Mouse (Mus musculus): Measurements from ENCODE around the gene Ntng2.

Ntng2 gene

GRCm38 (mm10) chr2:29235811-29236210 is 17.0 kb downstream of the Ntng2 start:
- DNase-seq (ENCODE audit: low read depth, low spot score) = peak; percentile 60

GRCm38 (mm10) chr2:29235026-29235425 is 17.8 kb downstream of the Ntng2 start:
- no peak for DNase-seq (ENCODE audit: low read depth, low spot score)

GRCm38 (mm10) chr2:29234002-29234401 is 18.8 kb downstream of the Ntng2 start:
- no peak for DNase-seq (ENCODE audit: low read depth, low spot score)

GRCm38 (mm10) chr2:29230191-29230835 is 22.5 kb downstream of the Ntng2 start:
- no peak for DNase-seq (ENCODE audit: low read depth, low spot score)

- no peak for DNase-seq (ENCODE audit: low read depth, low spot score)
These were observed 26.1 kb downstream of the Ntng2 start for GRCm38 (mm10) chr2:29226671-29227070.

GRCm38 (mm10) chr2:29223591-29224262 is 29.1 kb downstream of the Ntng2 start:
- DNase-seq (ENCODE audit: low read depth, low spot score) = no peak

- no peak for DNase-seq (ENCODE audit: low read depth, low spot score)
These were observed 30.5 kb downstream of the Ntng2 start for GRCm38 (mm10) chr2:29222302-29222701.

- DNase-seq (ENCODE audit: low read depth, low spot score) = no peak
These were observed 34.0 kb downstream of the Ntng2 start for GRCm38 (mm10) chr2:29218831-29219230.

GRCm38 (mm10) chr2:29217897-29218296 is 34.9 kb downstream of the Ntng2 start:
- peak; percentile 41 for DNase-seq (ENCODE audit: low read depth, low spot score)

- no peak for DNase-seq (ENCODE audit: low read depth, low spot score)
These were observed 35.8 kb downstream of the Ntng2 start for GRCm38 (mm10) chr2:29217042-29217441.

GRCm38 (mm10) chr2:29216286-29217012 is 36.4 kb downstream of the Ntng2 start:
- DNase-seq (ENCODE audit: low read depth, low spot score) = no peak

- no peak for DNase-seq (ENCODE audit: low read depth, low spot score)
These were observed 46.6 kb downstream of the Ntng2 start for GRCm38 (mm10) chr2:29206156-29206555.

- DNase-seq (ENCODE audit: low read depth, low spot score) = no peak
These were observed 51.4 kb downstream of the Ntng2 start for GRCm38 (mm10) chr2:29201223-29201955.

- peak; percentile 29 for DNase-seq (ENCODE audit: low read depth, low spot score)
These were observed 52.9 kb downstream of the Ntng2 start for GRCm38 (mm10) chr2:29199909-29200308.

GRCm38 (mm10) chr2:29198446-29198845 is 54.4 kb downstream of the Ntng2 start:
- DNase-seq (ENCODE audit: low read depth, low spot score) = no peak

GRCm38 (mm10) chr2:29196844-29197243 is 56.0 kb downstream of the Ntng2 start:
- DNase-seq (ENCODE audit: low read depth, low spot score) = no peak

GRCm38 (mm10) chr2:29194547-29195463 is 58.0 kb downstream of the Ntng2 start:
- DNase-seq (ENCODE audit: low read depth, low spot score) = no peak

- DNase-seq (ENCODE audit: low read depth, low spot score) = no peak
These were observed 58.8 kb downstream of the Ntng2 start for GRCm38 (mm10) chr2:29193819-29194546.

GRCm38 (mm10) chr2:29192629-29193278 is 60.1 kb downstream of the Ntng2 start:
- no peak for DNase-seq (ENCODE audit: low read depth, low spot score)

All from telencephalon, adult 2 months (tissue).